Mouse (Mus musculus): ENCODE results near the gene Spp1.

DNA sequence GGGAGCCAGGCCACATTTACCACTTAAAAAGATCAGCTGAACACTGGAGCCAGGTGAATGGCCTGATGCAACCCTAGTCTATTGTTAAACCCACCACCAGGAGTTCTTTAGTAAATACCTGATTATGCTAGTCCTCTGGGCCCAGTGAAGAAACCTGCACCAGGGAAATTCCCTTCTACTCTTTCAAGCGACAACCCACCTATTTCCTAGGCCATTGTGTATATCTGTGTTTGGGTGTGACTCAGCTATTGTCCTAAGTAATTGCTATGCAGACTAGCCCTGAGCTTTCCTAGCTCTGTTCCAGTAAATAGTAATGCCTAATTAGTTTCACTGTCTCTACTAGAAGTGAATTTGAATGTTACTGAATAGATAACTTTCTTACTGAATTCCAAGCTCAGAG is 7.9 kb downstream of the Spp1 start:
- TF ChIP-seq CTCF (IDR thresholded peaks at IDR 0.05; ENCODE audit: borderline replicate concordance, control insufficient read depth, extremely low read depth, insufficient read depth, low read length, poor library complexity): no peak
- no peak for TF ChIP-seq POLR2A (IDR thresholded peaks at IDR 0.05; ENCODE audit: control insufficient read depth, extremely low read depth, insufficient read depth, low read length, poor library complexity)

Data from thymus, adult 2 months (tissue).